Mouse (Mus musculus) lung, embryonic 14.5 days (tissue): ENCODE measurements around the gene B3gnt3. TPM values are rescaled to one million over a fixed set of nuclear protein-coding genes. Genes with fewer than 3 reads are reported as not detected.

Experiments
- ATAC-seq: fragments of 200-750 bp; cut with Nextera tagmentation; 2 replicates; pipeline ENCODE4 v1.8.0; 2017; ENCODE audit warnings: mild to moderate bottlenecking, moderate TSS enrichment, moderate library complexity; ENCODE audit not compliant: insufficient read depth
- DNase-seq: peaks from one replicate; pipeline ENCODE4 v3.0.0-alpha.2; 2015
- H3K27ac ChIP-seq: fragments of 300-500 bp; sonication (generic); 2 replicates; pipeline ENCODE4 v1.5.1; 2014; ENCODE audit warnings: low read depth, mild to moderate bottlenecking, moderate library complexity
- H3K27me3 ChIP-seq: fragments of 300-500 bp; sonication (generic); 2 replicates; pipeline ENCODE4 v1.6.1; 2014; ENCODE audit warnings: low read length, control low read depth; ENCODE audit not compliant: insufficient read depth
- H3K36me3 ChIP-seq: fragments of 300-500 bp; sonication (generic); 2 replicates; pipeline ENCODE4 v1.6.1; 2014; ENCODE audit warnings: control low read depth; ENCODE audit not compliant: insufficient read depth
- H3K4me1 ChIP-seq: fragments of 300-500 bp; sonication (generic); 2 replicates; pipeline ENCODE4 v1.6.1; 2014; ENCODE audit warnings: antibody characterized with exemption, control low read depth; ENCODE audit not compliant: insufficient read depth
- H3K4me2 ChIP-seq: fragments of 300-500 bp; sonication (generic); 2 replicates; pipeline ENCODE4 v1.6.1; 2014; ENCODE audit warnings: mild to moderate bottlenecking
- H3K4me3 ChIP-seq: fragments of 300-500 bp; sonication (generic); 2 replicates; pipeline ENCODE4 v1.5.1; 2014; ENCODE audit warnings: low read depth, low read length
- H3K9ac ChIP-seq: fragments of 300-500 bp; sonication (generic); 2 replicates; pipeline ENCODE4 v1.6.1; 2014
- H3K9me3 ChIP-seq: fragments of 300-500 bp; sonication (generic); 2 replicates; pipeline ENCODE4 v1.6.1; 2016; ENCODE audit warnings: low read depth, low read length, control low read depth
- CTCF ChIP-seq: IDR thresholded peaks from 2 replicates; pipeline ENCODE4 v1.5.1; 2016; ENCODE audit warnings: antibody characterized with exemption, low read depth
- WGBS: fragments of 180-500 bp; shearing (Covaris S2); extraction: QIAGEN DNeasy Blood & Tissue Kit; methylation state at CpG from one replicate; pipeline ENCODE4 v1.1.7; 2014; 5-methylcytosine and 5-hydroxymethylcytosine counted together
- polyA plus RNA-seq: library from polyadenylated mRNA; unstranded; fragments of >200 nt; fragmentation: Nextera tagmentation; extraction: Ambion mirVana; gene quantifications from 2 replicates; pipeline ENCODE4 v1.2.1, GENCODE M21; 2014

Gene B3gnt3
- polyA plus RNA-seq, 1 experiment from 2014 or later, result 2.3 TPM

GRCm38 (mm10) chr8:71677555-71677954 lies 24.0 kb downstream of the B3gnt3 start:
- no peak for TF ChIP-seq CTCF
- ATAC-seq (no peak), DNase-seq (no peak)
- H3K4me3 ChIP-seq, result no peak overlapping the region
- peak overlapping the region; percentile 19; the same call in 1 of the 2 replicates for H3K4me2 ChIP-seq
- no peaks in the 10 kb centered on the region for H3K4me1 ChIP-seq
- peaks cover 53% of the 10 kb centered on the region for H3K27me3 ChIP-seq
- no peaks in the 10 kb centered on the region for H3K36me3 ChIP-seq
- no peaks in the 10 kb centered on the region for H3K9me3 ChIP-seq
- no peak overlapping the region for H3K27ac ChIP-seq
- no peak overlapping the region for H3K9ac ChIP-seq

DNA sequence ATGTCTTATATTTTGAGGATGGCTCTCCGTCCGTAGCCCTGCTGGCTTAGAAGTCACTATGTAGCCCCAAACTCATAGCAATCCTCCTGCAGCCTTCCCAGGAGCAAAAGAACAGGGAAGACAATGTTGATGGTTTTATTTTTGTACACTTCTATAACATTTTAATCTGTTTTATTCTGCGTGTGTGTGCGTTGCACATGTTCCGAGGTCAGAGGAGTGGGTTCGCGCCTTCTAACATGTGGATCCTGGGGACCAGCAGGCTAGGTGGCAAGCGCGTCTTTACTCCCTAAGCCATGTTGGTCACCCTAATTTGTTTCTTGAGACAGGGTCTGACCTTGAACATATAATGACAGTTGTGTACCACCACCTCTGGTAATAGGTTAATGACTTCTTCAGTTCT lies 24.8 kb downstream of the B3gnt3 start:
- Histone ChIP-seq H3K9ac (peak overlapping the region; percentile 68), H3K4me2 (peak overlapping the region; percentile 84), H3K27me3 (peaks cover 45% of the 10 kb centered on the region), H3K36me3 (no peaks in the 10 kb centered on the region), H3K4me3 (peak overlapping the region; percentile 61), H3K27ac (peak overlapping the region; percentile 59), H3K9me3 (no peaks in the 10 kb centered on the region), H3K4me1 (no peaks in the 10 kb centered on the region)
- DNase-seq (no peak), ATAC-seq (no peak)
- 53% methylated on average over 9 of the region's 9 CpGs for WGBS
- TF ChIP-seq CTCF, result no peak

GRCm38 (mm10) chr8:71676020-71676741 lies 25.4 kb downstream of the B3gnt3 start, which contains the start of gene Jak3:
TSS of gene Jak3 (plus strand) at chr8:71676296.
- peak; percentile 38; the same call in 1 of the 2 replicates for ATAC-seq
- no peaks in the 10 kb centered on the region for H3K36me3 ChIP-seq

GRCm38 (mm10) chr8:71675456-71676019 lies 26.1 kb downstream of the B3gnt3 start:
- TF ChIP-seq CTCF, result no peak
- Histone ChIP-seq H3K27me3 (peaks cover 39% of the 10 kb centered on the region), H3K9me3 (no peaks in the 10 kb centered on the region)

More at GRCm38 (mm10) chr8:71676020-71676741, 25.4 kb downstream of the B3gnt3 start, which contains the start of gene Jak3:
- H3K9me3 ChIP-seq, result no peaks in the 10 kb centered on the region
- H3K4me2 ChIP-seq, result peak within 1 kb of the TSS; percentile 84
- H3K9ac ChIP-seq, result peak within 1 kb of the TSS; percentile 68
- TF ChIP-seq CTCF, result no peak
- peak within 1 kb of the TSS; percentile 59 for H3K27ac ChIP-seq
- 2% methylated on average over 40 of the region's 40 CpGs for WGBS
- peak within 1 kb of the TSS; percentile 61 for H3K4me3 ChIP-seq
- H3K4me1 ChIP-seq, result no peaks in the 10 kb centered on the region
- peaks cover 39% of the 10 kb centered on the region for H3K27me3 ChIP-seq
- DNase-seq, result peak; percentile 74

DNA sequence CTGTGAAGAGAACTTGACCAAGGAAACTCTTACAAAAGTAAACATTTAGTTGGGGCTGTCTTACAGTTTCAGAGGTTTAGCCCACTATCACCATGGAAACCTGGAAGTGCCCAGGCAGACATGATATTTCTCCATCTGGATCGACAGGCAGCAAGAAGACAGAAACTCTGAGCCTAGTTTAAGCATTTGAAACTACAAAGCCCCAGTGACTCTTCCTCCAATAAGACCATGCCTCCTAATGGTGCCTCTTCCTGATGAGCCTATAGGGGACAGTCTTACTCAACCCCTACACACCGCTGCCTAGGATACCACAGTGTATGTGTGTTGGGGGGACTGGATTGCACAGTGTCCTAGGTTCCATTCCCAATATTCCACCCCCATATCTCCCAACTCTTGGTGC lies 27.5 kb downstream of the B3gnt3 start:
- H3K27me3 ChIP-seq, result peaks cover 27% of the 10 kb centered on the region
- WGBS, result 52% methylated on average over 2 of the region's 2 CpGs
- H3K4me2 ChIP-seq, result no peak overlapping the region
- no peaks in the 10 kb centered on the region for H3K9me3 ChIP-seq
- ATAC-seq (no peak), DNase-seq (no peak)
- H3K36me3 ChIP-seq, result no peaks in the 10 kb centered on the region
- no peak for TF ChIP-seq CTCF
- no peak overlapping the region for H3K27ac ChIP-seq
- H3K9ac ChIP-seq, result no peak overlapping the region
- no peak overlapping the region for H3K4me3 ChIP-seq
- no peaks in the 10 kb centered on the region for H3K4me1 ChIP-seq

More at GRCm38 (mm10) chr8:71675456-71676019, 26.1 kb downstream of the B3gnt3 start:
- no peak for DNase-seq
- peak overlapping the region; percentile 61 for H3K4me3 ChIP-seq
- no peak for ATAC-seq
- peak overlapping the region; percentile 84 for H3K4me2 ChIP-seq
- H3K4me1 ChIP-seq, result no peaks in the 10 kb centered on the region
- 35% methylated on average over 9 of the region's 9 CpGs for WGBS
- H3K27ac ChIP-seq, result no peak overlapping the region
- no peaks in the 10 kb centered on the region for H3K36me3 ChIP-seq
- H3K9ac ChIP-seq, result no peak overlapping the region

DNA sequence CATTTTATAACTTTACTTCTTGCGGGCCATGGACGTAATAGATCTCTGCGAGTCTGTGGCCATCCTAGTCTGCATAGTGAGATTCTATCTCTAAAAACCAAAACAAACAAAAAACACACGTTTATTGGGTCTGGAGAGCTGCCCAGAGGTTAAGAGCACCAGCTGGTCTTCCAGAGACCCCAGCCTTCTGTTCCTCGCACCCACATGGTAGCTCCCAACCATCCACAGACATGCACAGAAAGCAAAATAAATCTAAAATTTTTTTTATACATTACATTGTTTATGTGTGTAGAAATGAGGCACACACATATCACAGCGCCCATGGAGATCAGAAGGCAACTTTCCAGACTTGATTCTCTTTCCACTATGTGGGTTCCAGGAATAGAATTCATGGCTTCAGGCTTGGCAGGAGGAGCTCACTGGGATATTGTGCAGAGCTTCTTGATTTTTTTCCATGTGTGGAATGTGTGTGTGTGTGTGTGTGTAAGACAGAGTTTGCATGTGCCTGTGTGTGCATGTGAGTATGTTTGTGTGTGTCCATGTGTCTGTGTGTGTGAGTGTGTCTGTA lies 29.3 kb downstream of the B3gnt3 start:
- H3K4me3 ChIP-seq, result no peak overlapping the region
- H3K36me3 ChIP-seq, result no peaks in the 10 kb centered on the region
- 0 out of 2 replicates have a peak, but pooled peaks cover 16% of the 10 kb centered on the region for H3K27me3 ChIP-seq
- H3K4me1 ChIP-seq, result peaks cover 3% of the 10 kb centered on the region; the same call in 1 of the 2 replicates
- no peaks in the 10 kb centered on the region for H3K9me3 ChIP-seq
- DNase-seq (no peak), ATAC-seq (no peak)
- H3K4me2 ChIP-seq, result peak overlapping the region; percentile 91
- no peak overlapping the region for H3K27ac ChIP-seq
- no peak overlapping the region for H3K9ac ChIP-seq
- TF ChIP-seq CTCF, result no peak
- WGBS, result 60% methylated on average over 6 of the region's 6 CpGs

GRCm38 (mm10) chr8:71671549-71671965 lies 30.0 kb downstream of the B3gnt3 start, which contains the start of gene Unc13a:
TSS of gene Unc13a (minus strand) at chr8:71671757.
- H3K4me2 ChIP-seq, result peak within 1 kb of the TSS; percentile 91
- H3K4me1 ChIP-seq, result peaks cover 3% of the 10 kb centered on the region; the same call in 1 of the 2 replicates
- no peaks in the 10 kb centered on the region for H3K9me3 ChIP-seq
- H3K27ac ChIP-seq, result no peak within 1 kb of the TSS
- DNase-seq (peak; percentile 95), ATAC-seq (peak; percentile 75)
- TF ChIP-seq CTCF, result no peak
- under 1% methylated on average over 42 of the region's 42 CpGs for WGBS
- peak within 1 kb of the TSS; percentile 7; the same call in 1 of the 2 replicates for H3K9ac ChIP-seq
- H3K36me3 ChIP-seq, result no peaks in the 10 kb centered on the region
- H3K27me3 ChIP-seq, result 0 out of 2 replicates have a peak, but pooled peaks cover 16% of the 10 kb centered on the region
- peak within 1 kb of the TSS; percentile 38 for H3K4me3 ChIP-seq
